Mouse (Mus musculus) neural tube, embryonic 15.5 days (tissue): Measurements from ENCODE around the gene Skida1. TPM values are rescaled to one million over a fixed set of nuclear protein-coding genes. Genes with fewer than 3 reads are reported as not detected.

ENCODE experiments used
- ATAC-seq: fragments of 200-750 bp; cut with Nextera tagmentation; 2 replicates; pipeline ENCODE4 v1.8.0; 2017; ENCODE audit warnings: mild to moderate bottlenecking, moderate TSS enrichment, moderate library complexity; ENCODE audit not compliant: low FRiP score
- H3K27ac ChIP-seq: fragments of 300-500 bp; sonication (generic); replicated peaks from 2 replicates; pipeline ENCODE4 v1.5.1; 2015; ENCODE audit warnings: mild to moderate bottlenecking, inconsistent platforms
- H3K27me3 ChIP-seq: fragments of 300-500 bp; sonication (generic); replicated peaks from 2 replicates; pipeline ENCODE4 v1.6.1; 2015; ENCODE audit warnings: inconsistent platforms
- H3K36me3 ChIP-seq: fragments of 300-500 bp; sonication (generic); 2 replicates; pipeline ENCODE4 v1.6.1; 2015; ENCODE audit warnings: inconsistent platforms
- H3K4me1 ChIP-seq: fragments of 300-500 bp; sonication (generic); 2 replicates; pipeline ENCODE4 v1.6.1; 2015; ENCODE audit warnings: inconsistent platforms
- H3K4me2 ChIP-seq: fragments of 300-500 bp; sonication (generic); 2 replicates; pipeline ENCODE4 v1.6.1; 2015; ENCODE audit warnings: inconsistent platforms, mild to moderate bottlenecking, moderate library complexity
- H3K4me3 ChIP-seq: fragments of 300-500 bp; sonication (generic); replicated peaks from 2 replicates; pipeline ENCODE4 v1.5.1; 2015; ENCODE audit warnings: mild to moderate bottlenecking, inconsistent platforms
- H3K9ac ChIP-seq: fragments of 300-500 bp; sonication (generic); replicated peaks from 2 replicates; pipeline ENCODE4 v1.6.1; 2015; ENCODE audit warnings: mild to moderate bottlenecking, inconsistent platforms
- H3K9me3 ChIP-seq: fragments of 300-500 bp; sonication (generic); replicated peaks from 2 replicates; pipeline ENCODE4 v1.6.1; 2016; ENCODE audit warnings: inconsistent platforms
- WGBS: fragments of 180-500 bp; shearing (Covaris S2); methylation state at CpG from one replicate; pipeline ENCODE4 v1.1.7; 2015; ENCODE audit warnings: mixed read lengths; 5-methylcytosine and 5-hydroxymethylcytosine counted together
- polyA plus RNA-seq: library from polyadenylated mRNA; unstranded; fragments of >200 nt; fragmentation: Nextera tagmentation; extraction: Ambion mirVana; gene quantifications from 2 replicates; pipeline ENCODE4 v1.2.1, GENCODE M21; 2015

Gene Skida1
- polyA plus RNA-seq, 1 experiment from 2014 or later = 5.2 TPM

DNA sequence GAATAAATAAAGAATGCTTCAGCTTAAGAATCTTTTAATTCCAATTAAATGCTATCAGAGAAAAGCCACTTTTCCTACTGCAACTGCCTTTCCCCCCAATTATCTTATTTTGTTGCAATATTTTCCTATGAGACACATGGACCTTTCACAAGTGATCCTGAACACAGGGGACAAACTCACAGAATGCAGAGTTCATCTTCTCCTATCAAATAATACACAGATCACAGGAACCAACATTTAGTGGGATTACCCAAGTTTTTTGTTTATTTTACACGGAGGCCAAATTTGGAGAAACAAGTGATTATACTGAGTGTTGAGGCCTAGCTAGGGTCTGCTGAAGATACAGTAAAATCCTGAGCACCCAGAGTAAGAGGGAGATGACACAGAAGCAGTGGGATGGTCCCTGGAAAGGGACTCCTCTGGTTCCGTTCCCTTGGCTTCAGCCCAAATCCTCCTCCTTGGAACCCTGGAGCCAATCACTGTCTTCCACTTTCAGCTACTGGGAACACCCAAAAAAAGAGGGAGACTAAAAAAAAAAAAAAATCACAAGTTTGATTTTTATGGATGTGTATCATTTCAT lies 5.2 kb upstream of the Skida1 start:
- no peak overlapping the region for H3K27ac ChIP-seq
- no peaks in the 10 kb centered on the region for H3K27me3 ChIP-seq
- no peak overlapping the region for H3K4me3 ChIP-seq
- H3K9me3 ChIP-seq = no peaks in the 10 kb centered on the region
- no peak overlapping the region for H3K4me2 ChIP-seq
- 41% methylated on average over 2 of the region's 2 CpGs for WGBS
- ATAC-seq = no peak
- H3K36me3 ChIP-seq = no peaks in the 10 kb centered on the region
- H3K9ac ChIP-seq = no peak overlapping the region
- H3K4me1 ChIP-seq = peaks cover 48% of the 10 kb centered on the region

GRCm38 (mm10) chr2:18053243-18053950 lies 4.5 kb upstream of the Skida1 start:
- Histone ChIP-seq H3K9ac (no peak overlapping the region), H3K27ac (no peak overlapping the region), H3K4me1 (peaks cover 46% of the 10 kb centered on the region), H3K4me2 (no peak overlapping the region), H3K27me3 (no peaks in the 10 kb centered on the region), H3K4me3 (no peak overlapping the region), H3K9me3 (no peaks in the 10 kb centered on the region), H3K36me3 (no peaks in the 10 kb centered on the region)
- WGBS = 46% methylated on average over 1 of the region's 1 CpGs
- ATAC-seq = no peak

DNA sequence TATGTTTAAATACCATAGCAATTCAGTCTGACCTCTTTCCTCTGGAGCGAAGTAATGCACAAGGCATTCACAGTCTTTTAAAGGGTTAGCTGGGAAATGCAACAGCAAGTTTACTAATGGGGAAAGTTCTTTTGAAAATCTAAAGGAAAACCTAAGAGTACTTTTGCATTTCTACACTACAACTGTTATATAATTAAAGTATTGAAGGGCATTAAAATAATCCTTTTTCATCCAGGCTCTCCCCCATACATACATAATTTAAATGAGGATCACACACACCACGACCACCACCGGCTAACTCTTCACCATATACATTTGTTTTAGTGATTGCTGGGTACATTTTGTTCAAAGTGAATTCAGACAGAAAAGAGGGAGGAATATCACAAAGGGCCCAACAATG lies 3.7 kb upstream of the Skida1 start:
- Histone ChIP-seq H3K9me3 (no peaks in the 10 kb centered on the region), H3K9ac (no peak overlapping the region), H3K4me1 (peaks cover 39% of the 10 kb centered on the region), H3K4me3 (no peak overlapping the region), H3K27ac (no peak overlapping the region), H3K36me3 (no peaks in the 10 kb centered on the region), H3K27me3 (no peaks in the 10 kb centered on the region), H3K4me2 (no peak overlapping the region)
- no peak for ATAC-seq
- 41% methylated on average over 3 of the region's 3 CpGs for WGBS

DNA sequence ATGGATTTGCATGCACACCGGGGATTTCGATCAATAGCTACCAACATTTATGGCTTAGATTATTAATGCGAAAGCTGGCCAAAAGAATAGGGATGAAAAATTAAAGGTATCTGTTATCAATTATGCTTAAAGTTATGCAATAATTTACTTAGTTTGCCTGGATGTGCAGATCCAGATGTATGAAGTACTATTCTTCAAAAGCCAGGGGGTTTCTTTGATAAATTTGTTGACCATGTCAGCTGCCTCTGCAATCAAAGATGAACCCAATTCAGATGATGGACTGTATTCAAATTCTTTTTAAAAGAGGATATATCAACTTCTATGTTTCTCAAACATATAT lies 3.0 kb upstream of the Skida1 start:
- no peak for ATAC-seq
- Histone ChIP-seq H3K27ac (no peak overlapping the region), H3K4me1 (peaks cover 39% of the 10 kb centered on the region), H3K36me3 (no peaks in the 10 kb centered on the region), H3K27me3 (no peaks in the 10 kb centered on the region), H3K9me3 (no peaks in the 10 kb centered on the region), H3K4me3 (no peak overlapping the region), H3K4me2 (no peak overlapping the region), H3K9ac (no peak overlapping the region)
- 35% methylated on average over 3 of the region's 3 CpGs for WGBS

DNA sequence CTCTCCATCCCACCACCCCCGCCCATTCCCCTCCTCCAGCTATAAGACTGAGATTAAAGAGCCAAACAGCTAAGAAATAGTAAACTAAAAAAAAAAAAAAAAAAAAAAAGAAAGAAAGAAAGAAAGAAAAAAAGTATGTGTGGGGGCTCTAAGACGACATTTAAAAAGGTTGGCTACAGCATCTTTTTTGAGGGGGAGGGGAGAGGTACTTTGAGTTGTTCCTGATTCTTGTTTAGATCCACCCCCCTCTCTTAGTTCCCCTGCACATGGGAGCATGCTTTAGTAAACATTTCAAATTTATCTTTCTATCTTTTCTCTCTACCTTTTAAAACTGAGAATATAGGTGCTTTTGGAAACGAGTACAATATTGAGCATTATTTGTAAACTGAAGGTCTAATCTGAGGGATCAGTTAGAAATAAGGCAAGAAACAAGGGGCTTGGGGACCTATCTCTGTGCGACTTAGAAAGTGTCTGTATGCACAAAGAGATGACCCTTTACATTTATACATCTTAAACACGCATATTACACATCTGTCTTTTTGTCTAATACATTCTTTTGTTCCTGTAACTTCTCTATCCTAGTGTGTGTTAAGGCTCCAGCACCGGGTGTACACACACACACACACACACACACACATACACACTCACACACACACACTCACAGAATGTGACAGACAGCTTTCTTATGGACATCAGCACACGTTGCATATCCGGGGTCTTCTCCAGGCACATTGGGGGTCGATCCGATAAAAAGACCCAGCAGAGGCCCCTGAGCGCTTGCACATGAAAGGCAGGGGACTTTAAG lies 2.4 kb upstream of the Skida1 start:
- no peaks in the 10 kb centered on the region for H3K9me3 ChIP-seq
- no peak overlapping the region for H3K9ac ChIP-seq
- H3K27me3 ChIP-seq = no peaks in the 10 kb centered on the region
- no peaks in the 10 kb centered on the region for H3K36me3 ChIP-seq
- WGBS = 19% methylated on average over 11 of the region's 11 CpGs
- peak overlapping the region; percentile 5; the same call in 1 of the 2 replicates for H3K4me3 ChIP-seq
- peaks cover 39% of the 10 kb centered on the region for H3K4me1 ChIP-seq
- ATAC-seq = no peak
- peak overlapping the region; percentile 56; the same call in 1 of the 2 replicates for H3K27ac ChIP-seq
- peak overlapping the region; percentile 71 for H3K4me2 ChIP-seq

DNA sequence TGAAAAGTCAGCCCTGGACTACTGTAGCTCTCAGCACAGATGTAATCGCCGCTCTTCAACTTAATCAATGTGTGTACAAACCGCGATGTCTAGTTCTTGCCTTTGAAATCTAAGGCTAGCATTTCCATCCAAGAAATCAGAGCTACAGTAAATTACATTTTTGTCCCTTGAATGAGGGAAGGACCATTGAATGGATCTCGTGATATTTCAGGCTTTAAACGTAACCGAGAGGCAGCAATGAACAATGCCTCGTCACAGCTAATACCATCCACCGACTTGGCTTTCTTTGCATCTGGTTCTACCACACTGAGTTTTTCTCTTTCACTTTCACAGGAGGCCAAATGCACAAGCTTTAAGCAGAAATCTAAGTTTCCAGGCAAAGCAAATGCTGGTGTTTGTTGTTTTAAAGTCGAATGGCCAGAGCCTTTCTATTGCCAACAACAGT lies 1.7 kb upstream of the Skida1 start:
- no peak for ATAC-seq
- WGBS = 8% methylated on average over 10 of the region's 10 CpGs
- H3K27ac ChIP-seq = peak overlapping the region; percentile 56

GRCm38 (mm10) chr2:18050018-18050417 lies 1.2 kb upstream of the Skida1 start:
- ATAC-seq = no peak
- no peaks in the 10 kb centered on the region for H3K27me3 ChIP-seq
- peak overlapping the region; percentile 99; the same call in 1 of the 2 replicates for H3K27ac ChIP-seq
- H3K9ac ChIP-seq = no peak overlapping the region
- WGBS = 17% methylated on average over 2 of the region's 2 CpGs
- no peak overlapping the region for H3K4me3 ChIP-seq
- H3K9me3 ChIP-seq = no peaks in the 10 kb centered on the region
- peaks cover 42% of the 10 kb centered on the region for H3K4me1 ChIP-seq
- H3K4me2 ChIP-seq = peak overlapping the region; percentile 71
- H3K36me3 ChIP-seq = no peaks in the 10 kb centered on the region

More for the DNA sequence above, 1.7 kb upstream of the Skida1 start:
- no peaks in the 10 kb centered on the region for H3K9me3 ChIP-seq
- H3K27me3 ChIP-seq = no peaks in the 10 kb centered on the region
- no peaks in the 10 kb centered on the region for H3K36me3 ChIP-seq
- peaks cover 42% of the 10 kb centered on the region for H3K4me1 ChIP-seq
- 0 out of 2 replicates have a peak overlapping the region, but pooled peaks have one; percentile 28 for H3K9ac ChIP-seq
- H3K4me2 ChIP-seq = peak overlapping the region; percentile 71
- peak overlapping the region; percentile 5; the same call in 1 of the 2 replicates for H3K4me3 ChIP-seq

DNA sequence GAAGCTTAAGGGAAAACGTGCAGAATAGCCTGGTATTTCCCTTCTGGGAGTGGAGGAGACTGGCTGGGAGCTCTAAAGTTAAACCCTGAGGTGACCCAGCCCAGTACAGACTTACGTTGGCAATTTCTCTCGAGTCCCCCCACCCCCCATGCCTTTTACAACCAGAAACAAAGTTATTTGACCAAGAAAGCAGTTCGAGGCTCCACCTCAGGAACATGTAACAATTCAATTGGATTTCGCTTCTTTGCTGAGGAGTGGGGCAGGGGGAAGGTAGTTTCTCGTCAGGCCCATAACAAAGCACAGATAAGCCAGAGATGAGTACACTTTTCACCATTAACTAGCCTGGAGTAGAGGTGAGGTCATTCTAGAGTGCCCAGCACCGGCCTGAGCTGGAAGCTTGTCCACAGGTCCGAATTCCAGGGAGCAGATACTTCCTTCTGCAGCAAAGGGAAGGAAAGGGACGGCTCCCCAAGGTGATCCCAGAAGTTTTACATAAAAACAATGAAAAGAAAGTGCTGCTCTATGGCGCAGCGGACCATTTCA lies 499 bp upstream of the Skida1 start:
- Histone ChIP-seq H3K4me1 (peaks cover 46% of the 10 kb centered on the region), H3K36me3 (no peaks in the 10 kb centered on the region), H3K4me3 (peak overlapping the region; percentile 84), H3K4me2 (peak overlapping the region; percentile 71), H3K27ac (peak overlapping the region; percentile 99), H3K9me3 (no peaks in the 10 kb centered on the region), H3K27me3 (no peaks in the 10 kb centered on the region), H3K9ac (0 out of 2 replicates have a peak overlapping the region, but pooled peaks have one; percentile 5)
- 4% methylated on average over 11 of the region's 11 CpGs for WGBS
- ATAC-seq = peak; percentile 14; the same call in 1 of the 2 replicates

DNA sequence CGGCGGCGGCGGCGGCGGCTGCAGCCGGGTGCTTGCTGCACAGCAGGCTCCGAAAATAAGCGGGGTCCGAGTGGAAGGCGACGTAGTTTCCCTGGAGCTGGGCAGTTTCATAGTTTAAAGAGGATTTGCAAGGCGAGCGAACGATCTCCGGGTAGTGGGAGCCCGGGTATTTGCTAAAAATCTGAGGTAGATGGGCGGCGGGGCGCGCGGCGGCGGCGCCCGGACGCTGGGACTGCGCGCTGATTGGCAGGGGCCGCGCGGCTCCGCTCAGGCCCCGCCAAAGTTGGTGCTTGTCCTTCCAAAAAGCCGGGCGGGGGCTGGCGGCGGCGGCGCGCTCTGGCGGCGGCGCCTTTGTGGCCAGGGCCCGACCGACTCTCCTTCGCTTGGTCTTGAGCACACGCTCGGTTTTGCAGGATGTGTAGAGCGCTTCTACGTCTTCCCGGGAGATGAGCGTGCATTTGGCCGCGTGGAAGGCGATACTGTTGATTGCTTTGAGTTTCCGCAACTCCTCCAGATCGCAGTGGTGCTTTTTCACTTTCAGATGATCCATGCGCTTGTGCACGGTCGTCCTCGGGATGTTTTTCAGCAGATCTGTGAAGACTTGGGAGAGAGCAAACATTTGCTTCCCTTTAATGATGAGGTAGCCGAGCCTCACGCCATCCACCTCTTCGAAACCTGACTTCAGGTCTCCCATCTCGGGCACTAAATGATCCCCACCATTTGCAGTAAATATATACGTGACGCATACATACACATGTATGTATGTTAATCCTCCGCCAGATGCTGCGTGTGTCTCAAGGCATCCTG lies 1.0 kb downstream of the Skida1 start:
- no peaks in the 10 kb centered on the region for H3K9me3 ChIP-seq
- peak overlapping the region; percentile 99 for H3K27ac ChIP-seq
- peak overlapping the region; percentile 71 for H3K4me2 ChIP-seq
- no peaks in the 10 kb centered on the region for H3K36me3 ChIP-seq
- no peaks in the 10 kb centered on the region for H3K27me3 ChIP-seq
- H3K4me3 ChIP-seq = peak overlapping the region; percentile 84
- peak overlapping the region; percentile 98 for H3K9ac ChIP-seq
- H3K4me1 ChIP-seq = peaks cover 46% of the 10 kb centered on the region
- peak; percentile 71 for ATAC-seq
- WGBS = under 1% methylated on average over 70 of the region's 70 CpGs

- Histone ChIP-seq H3K4me2 (peak overlapping the region; percentile 71), H3K4me3 (peak overlapping the region; percentile 84), H3K36me3 (no peaks in the 10 kb centered on the region), H3K27me3 (no peaks in the 10 kb centered on the region), H3K9me3 (no peaks in the 10 kb centered on the region), H3K9ac (peak overlapping the region; percentile 98), H3K4me1 (peaks cover 48% of the 10 kb centered on the region), H3K27ac (peak overlapping the region; percentile 99)
- WGBS = under 1% methylated on average over 64 of the region's 64 CpGs
- ATAC-seq = peak; percentile 60
Measured at GRCm38 (mm10) chr2:18046758-18047645, 1.8 kb downstream of the Skida1 start.
